Mouse (Mus musculus): ENCODE data around the gene Tnfrsf4. TPM values are rescaled to one million over a fixed set of nuclear protein-coding genes. Genes with fewer than 3 reads are reported as not detected.

Gene Tnfrsf4
- polyA plus RNA-seq, 1 experiment = 81.3 TPM

GRCm38 (mm10) chr4:155993606-155994005 is 20.0 kb upstream of the Tnfrsf4 start:
- peak overlapping the region; percentile 61 for H3K4me3 ChIP-seq (ENCODE audit: control insufficient read depth, insufficient read depth, low read length)
- no peak for DNase-seq
- H3K4me1 ChIP-seq (replicated peaks; ENCODE audit: control insufficient read depth, insufficient read depth, low read length) = peaks cover 12% of the 10 kb centered on the region
- H3K36me3 ChIP-seq (ENCODE audit: control insufficient read depth, insufficient read depth, low read length) = peaks cover 19% of the 10 kb centered on the region
- WGBS = 3% methylated on average over 15 of the region's 15 CpGs
- no peaks in the 10 kb centered on the region for H3K27me3 ChIP-seq (ENCODE audit: control insufficient read depth, insufficient read depth, low read length)
- H3K27ac ChIP-seq (ENCODE audit: control insufficient read depth, insufficient read depth, low read length) = peak overlapping the region; percentile 66
- no peak for TF ChIP-seq CTCF (IDR thresholded peaks at IDR 0.05; ENCODE audit: borderline replicate concordance, control insufficient read depth, extremely low read depth, insufficient read depth, low read length, poor library complexity)
- no peak for TF ChIP-seq POLR2A (IDR thresholded peaks at IDR 0.05; ENCODE audit: control insufficient read depth, extremely low read depth, insufficient read depth, low read length, poor library complexity)

GRCm38 (mm10) chr4:156004109-156004508 is 9.5 kb upstream of the Tnfrsf4 start:
- no peak overlapping the region for H3K27ac ChIP-seq (ENCODE audit: control insufficient read depth, insufficient read depth, low read length)
- DNase-seq = no peak
- 27% methylated on average over 3 of the region's 3 CpGs for WGBS
- H3K4me1 ChIP-seq (replicated peaks; ENCODE audit: control insufficient read depth, insufficient read depth, low read length) = no peaks in the 10 kb centered on the region
- H3K4me3 ChIP-seq (ENCODE audit: control insufficient read depth, insufficient read depth, low read length) = no peak overlapping the region
- peaks cover 85% of the 10 kb centered on the region for H3K36me3 ChIP-seq (ENCODE audit: control insufficient read depth, insufficient read depth, low read length)
- H3K27me3 ChIP-seq (ENCODE audit: control insufficient read depth, insufficient read depth, low read length) = no peaks in the 10 kb centered on the region
- TF ChIP-seq POLR2A (IDR thresholded peaks at IDR 0.05; ENCODE audit: control insufficient read depth, extremely low read depth, insufficient read depth, low read length, poor library complexity) = no peak

GRCm38 (mm10) chr4:156008369-156008768 is 5.3 kb upstream of the Tnfrsf4 start:
- Histone ChIP-seq H3K27ac (ENCODE audit: control insufficient read depth, insufficient read depth, low read length) (no peak overlapping the region), H3K4me3 (ENCODE audit: control insufficient read depth, insufficient read depth, low read length) (no peak overlapping the region), H3K36me3 (ENCODE audit: control insufficient read depth, insufficient read depth, low read length) (peaks cover 74% of the 10 kb centered on the region), H3K4me1 (replicated peaks; ENCODE audit: control insufficient read depth, insufficient read depth, low read length) (no peaks in the 10 kb centered on the region), H3K27me3 (ENCODE audit: control insufficient read depth, insufficient read depth, low read length) (no peaks in the 10 kb centered on the region)
- WGBS = 97% methylated on average over 4 of the region's 4 CpGs
- TF ChIP-seq CTCF (IDR thresholded peaks at IDR 0.05; ENCODE audit: borderline replicate concordance, control insufficient read depth, extremely low read depth, insufficient read depth, low read length, poor library complexity) (no peak), POLR2A (IDR thresholded peaks at IDR 0.05; ENCODE audit: control insufficient read depth, extremely low read depth, insufficient read depth, low read length, poor library complexity) (no peak)
- DNase-seq = no peak

GRCm38 (mm10) chr4:156014436-156014835 is 793 bp downstream of the Tnfrsf4 start:
- TF ChIP-seq CTCF (IDR thresholded peaks at IDR 0.05; ENCODE audit: borderline replicate concordance, control insufficient read depth, extremely low read depth, insufficient read depth, low read length, poor library complexity) = no peak
- TF ChIP-seq POLR2A (IDR thresholded peaks at IDR 0.05; ENCODE audit: control insufficient read depth, extremely low read depth, insufficient read depth, low read length, poor library complexity) = no peak
- no peak for DNase-seq
- peaks cover 24% of the 10 kb centered on the region for H3K36me3 ChIP-seq (ENCODE audit: control insufficient read depth, insufficient read depth, low read length)
- WGBS = 98% methylated on average over 2 of the region's 2 CpGs
- H3K27ac ChIP-seq (ENCODE audit: control insufficient read depth, insufficient read depth, low read length) = no peak overlapping the region
- 0 out of 2 replicates have a peak, but pooled peaks cover 4% of the 10 kb centered on the region for H3K4me1 ChIP-seq (replicated peaks; ENCODE audit: control insufficient read depth, insufficient read depth, low read length)
- no peaks in the 10 kb centered on the region for H3K27me3 ChIP-seq (ENCODE audit: control insufficient read depth, insufficient read depth, low read length)
- no peak overlapping the region for H3K4me3 ChIP-seq (ENCODE audit: control insufficient read depth, insufficient read depth, low read length)

GRCm38 (mm10) chr4:156019771-156020170 is 6.1 kb downstream of the Tnfrsf4 start:
- H3K36me3 ChIP-seq (ENCODE audit: control insufficient read depth, insufficient read depth, low read length) = no peaks in the 10 kb centered on the region
- no peak overlapping the region for H3K27ac ChIP-seq (ENCODE audit: control insufficient read depth, insufficient read depth, low read length)
- TF ChIP-seq CTCF (IDR thresholded peaks at IDR 0.05; ENCODE audit: borderline replicate concordance, control insufficient read depth, extremely low read depth, insufficient read depth, low read length, poor library complexity) (no peak), POLR2A (IDR thresholded peaks at IDR 0.05; ENCODE audit: control insufficient read depth, extremely low read depth, insufficient read depth, low read length, poor library complexity) (no peak)
- H3K27me3 ChIP-seq (ENCODE audit: control insufficient read depth, insufficient read depth, low read length) = no peaks in the 10 kb centered on the region
- WGBS = 97% methylated on average over 12 of the region's 12 CpGs
- no peak for DNase-seq
- H3K4me1 ChIP-seq (replicated peaks; ENCODE audit: control insufficient read depth, insufficient read depth, low read length) = peaks cover 19% of the 10 kb centered on the region
- H3K4me3 ChIP-seq (ENCODE audit: control insufficient read depth, insufficient read depth, low read length) = no peak overlapping the region

- Histone ChIP-seq H3K36me3 (ENCODE audit: control insufficient read depth, insufficient read depth, low read length) (no peaks in the 10 kb centered on the region), H3K27me3 (ENCODE audit: control insufficient read depth, insufficient read depth, low read length) (no peaks in the 10 kb centered on the region), H3K27ac (ENCODE audit: control insufficient read depth, insufficient read depth, low read length) (peak overlapping the region; percentile 97), H3K4me3 (ENCODE audit: control insufficient read depth, insufficient read depth, low read length) (no peak overlapping the region; the same call in 1 of the 2 replicates), H3K4me1 (replicated peaks; ENCODE audit: control insufficient read depth, insufficient read depth, low read length) (peaks cover 25% of the 10 kb centered on the region)
- DNase-seq = no peak
- 46% methylated on average over 3 of the region's 3 CpGs for WGBS
- no peak for TF ChIP-seq POLR2A (IDR thresholded peaks at IDR 0.05; ENCODE audit: control insufficient read depth, extremely low read depth, insufficient read depth, low read length, poor library complexity)
- no peak for TF ChIP-seq CTCF (IDR thresholded peaks at IDR 0.05; ENCODE audit: borderline replicate concordance, control insufficient read depth, extremely low read depth, insufficient read depth, low read length, poor library complexity)
Observed at GRCm38 (mm10) chr4:156021381-156021780, 7.7 kb downstream of the Tnfrsf4 start.

GRCm38 (mm10) chr4:156021942-156022419 is 8.3 kb downstream of the Tnfrsf4 start:
- TF ChIP-seq CTCF (IDR thresholded peaks at IDR 0.05; ENCODE audit: borderline replicate concordance, control insufficient read depth, extremely low read depth, insufficient read depth, low read length, poor library complexity) (no peak), POLR2A (IDR thresholded peaks at IDR 0.05; ENCODE audit: control insufficient read depth, extremely low read depth, insufficient read depth, low read length, poor library complexity) (no peak)
- peak overlapping the region; percentile 97 for H3K27ac ChIP-seq (ENCODE audit: control insufficient read depth, insufficient read depth, low read length)
- DNase-seq = no peak
- peak overlapping the region; percentile 15 for H3K4me3 ChIP-seq (ENCODE audit: control insufficient read depth, insufficient read depth, low read length)
- 34% methylated on average over 9 of the region's 9 CpGs for WGBS
- H3K27me3 ChIP-seq (ENCODE audit: control insufficient read depth, insufficient read depth, low read length) = no peaks in the 10 kb centered on the region
- H3K4me1 ChIP-seq (replicated peaks; ENCODE audit: control insufficient read depth, insufficient read depth, low read length) = peaks cover 30% of the 10 kb centered on the region
- H3K36me3 ChIP-seq (ENCODE audit: control insufficient read depth, insufficient read depth, low read length) = no peaks in the 10 kb centered on the region

Measured in thymus, adult 2 months (tissue).